21 mouse cellular contexts compared by ENCODE assay signal in the genomic region with DNA sequence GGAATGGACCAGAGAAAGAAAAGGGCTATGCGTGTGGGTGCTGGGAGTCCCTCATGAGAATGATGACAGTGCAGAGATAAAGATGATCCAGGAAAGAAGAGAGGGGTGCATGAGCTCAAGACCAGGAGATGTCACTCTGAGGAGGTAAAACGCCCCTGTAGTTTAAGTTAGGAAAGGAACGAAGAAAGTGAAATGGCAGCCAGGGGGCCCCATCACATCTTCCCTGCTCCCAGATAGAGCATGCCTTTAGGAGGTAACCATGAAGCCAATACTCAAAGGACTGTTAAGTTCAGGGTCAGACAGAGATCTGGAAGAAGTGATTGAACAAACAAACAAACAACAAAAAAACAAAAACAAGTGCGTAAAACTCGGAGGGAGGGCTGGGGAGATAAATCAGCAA. TPM values are rescaled to one million over a fixed set of nuclear protein-coding genes. Genes with fewer than 3 reads are reported as not detected.
DNase-seq lines count a peak whose midpoint lies in the region; ATAC-seq and TF ChIP-seq lines count a peak whose summit lies in the region.
"Had no signal": no experiment of that assay in that cellular context is flagged by ENCODE, and none has a peak within 500 bp of the region (broad histone marks: within the 10 kb centered on the region; RNA-seq: fewer than 3 reads in every experiment).

No protein-coding gene starts in this region.

- intact Hi-C loops in left cerebral cortex, adult 2 months (cut with DNase I), result no loop called here

- H3K27me3 ChIP-seq in hindbrain, postnatal 0 days (ENCODE audit: insufficient read depth, low read length), result no peaks in the 10 kb centered on the region
- H3K27me3 ChIP-seq in hindbrain, embryonic 14.5 days (ENCODE audit: control insufficient read depth, insufficient read depth, low read length), result no peaks in the 10 kb centered on the region
- H3K27me3 ChIP-seq in midbrain, postnatal 0 days (ENCODE audit: insufficient read depth, low read length), result no peaks in the 10 kb centered on the region
- H3K27me3 ChIP-seq in midbrain, embryonic 11.5 days (ENCODE audit: control insufficient read depth, insufficient read depth, low read length), result no peaks in the 10 kb centered on the region
- H3K27me3 ChIP-seq: embryonic facial prominence, embryonic 15.5 days; forebrain, embryonic 15.5 days; hindbrain, embryonic 12.5 days had no signal

- no peak overlapping the region for H3K27ac ChIP-seq in hindbrain, postnatal 0 days
- H3K27ac ChIP-seq in hindbrain, embryonic 14.5 days, result no peak overlapping the region
- no peak overlapping the region for H3K27ac ChIP-seq in left cerebral cortex, adult 2 months
- H3K27ac ChIP-seq in midbrain, postnatal 0 days (ENCODE audit: low read depth, low read length), result no peak overlapping the region
- no peak overlapping the region for H3K27ac ChIP-seq in midbrain, embryonic 11.5 days (ENCODE audit: low read depth, low read length)
- H3K27ac ChIP-seq: embryonic facial prominence, embryonic 15.5 days; forebrain, embryonic 10.5 days; forebrain, embryonic 15.5 days; hindbrain, embryonic 12.5 days had no signal

- no peak for ATAC-seq in hindbrain, postnatal 0 days
- ATAC-seq in hindbrain, embryonic 14.5 days (ENCODE audit: low FRiP score), result no peak
- no peak for ATAC-seq in midbrain, postnatal 0 days (ENCODE audit: low FRiP score)
- no peak for ATAC-seq in midbrain, embryonic 11.5 days (ENCODE audit: low FRiP score)
- ATAC-seq: forebrain, embryonic 15.5 days had no signal

- TF ChIP-seq CTCF in hindbrain, postnatal 0 days (IDR thresholded peaks at IDR 0.05; ENCODE audit: low read depth), result peak; percentile 41
- TF ChIP-seq CTCF in left cerebral cortex, adult 2 months (IDR thresholded peaks at IDR 0.05), result peak; percentile 18
- peak; percentile 55 for TF ChIP-seq CTCF in midbrain, postnatal 0 days (IDR thresholded peaks at IDR 0.05)

- no peaks in the 10 kb centered on the region for H3K36me3 ChIP-seq in hindbrain, postnatal 0 days (ENCODE audit: insufficient read depth, low read length)
- no peaks in the 10 kb centered on the region for H3K36me3 ChIP-seq in hindbrain, embryonic 14.5 days (replicated peaks; ENCODE audit: control insufficient read depth, insufficient read depth)
- no peaks in the 10 kb centered on the region for H3K36me3 ChIP-seq in midbrain, postnatal 0 days (ENCODE audit: insufficient read depth, low read length)
- H3K36me3 ChIP-seq in midbrain, embryonic 11.5 days (ENCODE audit: control insufficient read depth, insufficient read depth, low read length), result no peaks in the 10 kb centered on the region
- H3K36me3 ChIP-seq: embryonic facial prominence, embryonic 15.5 days; forebrain, embryonic 10.5 days; forebrain, embryonic 15.5 days; hindbrain, embryonic 12.5 days had no signal

- H3K9ac ChIP-seq in hindbrain, postnatal 0 days (replicated peaks; ENCODE audit: low read length), result no peak overlapping the region
- H3K9ac ChIP-seq in hindbrain, embryonic 14.5 days, result no peak overlapping the region
- H3K9ac ChIP-seq in midbrain, postnatal 0 days (replicated peaks; ENCODE audit: low read length, poor library complexity, severe bottlenecking), result no peak overlapping the region
- no peak overlapping the region for H3K9ac ChIP-seq in midbrain, embryonic 11.5 days (ENCODE audit: low read length)
- H3K9ac ChIP-seq: embryonic facial prominence, embryonic 15.5 days; forebrain, embryonic 15.5 days; hindbrain, embryonic 12.5 days had no signal

- no peaks in the 10 kb centered on the region for H3K9me3 ChIP-seq in hindbrain, postnatal 0 days (ENCODE audit: low read length)
- no peaks in the 10 kb centered on the region for H3K9me3 ChIP-seq in hindbrain, embryonic 14.5 days (ENCODE audit: control insufficient read depth, low read length)
- H3K9me3 ChIP-seq in midbrain, postnatal 0 days (ENCODE audit: low read length), result no peaks in the 10 kb centered on the region
- no peaks in the 10 kb centered on the region for H3K9me3 ChIP-seq in midbrain, embryonic 11.5 days (ENCODE audit: control insufficient read depth, low read length)
- H3K9me3 ChIP-seq: embryonic facial prominence, embryonic 15.5 days; forebrain, embryonic 10.5 days; forebrain, embryonic 15.5 days; hindbrain, embryonic 12.5 days had no signal

- no peak overlapping the region for H3K4me3 ChIP-seq in hindbrain, postnatal 0 days (ENCODE audit: low read length)
- no peak overlapping the region for H3K4me3 ChIP-seq in hindbrain, embryonic 14.5 days (replicated peaks; ENCODE audit: low read length)
- no peak overlapping the region for H3K4me3 ChIP-seq in left cerebral cortex, adult 2 months
- no peak overlapping the region for H3K4me3 ChIP-seq in midbrain, postnatal 0 days (ENCODE audit: low read depth, low read length)
- no peak overlapping the region for H3K4me3 ChIP-seq in midbrain, embryonic 11.5 days (ENCODE audit: low read depth, low read length)
- H3K4me3 ChIP-seq: embryonic facial prominence, embryonic 15.5 days; erythroblast, embryonic 14.5 days; forebrain, embryonic 10.5 days; forebrain, embryonic 15.5 days; hindbrain, embryonic 12.5 days had no signal

- DNase-seq in hindbrain, postnatal 0 days (ENCODE audit: low spot score), result no peak
- no peak for DNase-seq in hindbrain, embryonic 14.5 days (ENCODE audit: low spot score)
- DNase-seq in left cerebral cortex, adult 2 months (ENCODE audit: extremely low spot score in 1 of 2, low spot score in 2 of 2), result no peak
- no peak for DNase-seq in left cerebral cortex, adult 11 months (ENCODE audit: low spot score)
- no peak for DNase-seq in midbrain, postnatal 0 days (ENCODE audit: low spot score)
- no peak for DNase-seq in midbrain, embryonic 11.5 days (ENCODE audit: low spot score, missing footprints)
- peak; percentile 29 for DNase-seq in NIH3T3 (ENCODE audit: low read depth)
- DNase-seq in ovary, postnatal 36 days (ENCODE audit: low spot score), result no peak
- DNase-seq: adrenal gland, adult 2 months; adrenal gland, postnatal 25 days; cerebellum, adult 18-20 months; cerebellum, adult 9-11 months; embryo, embryonic 11 days; gastrocnemius, postnatal 10 days; heart, postnatal 10 days; heart, postnatal 4 days had no signal

- no peaks in the 10 kb centered on the region for H3K4me1 ChIP-seq in hindbrain, postnatal 0 days (ENCODE audit: insufficient read depth, low read length)
- H3K4me1 ChIP-seq in hindbrain, embryonic 14.5 days (replicated peaks; ENCODE audit: control insufficient read depth, insufficient read depth, low read length), result no peaks in the 10 kb centered on the region
- no peaks in the 10 kb centered on the region for H3K4me1 ChIP-seq in midbrain, postnatal 0 days (ENCODE audit: insufficient read depth, low read length)
- H3K4me1 ChIP-seq in midbrain, embryonic 11.5 days (ENCODE audit: control insufficient read depth, insufficient read depth, low read length), result no peaks in the 10 kb centered on the region
- H3K4me1 ChIP-seq: embryonic facial prominence, embryonic 15.5 days; forebrain, embryonic 15.5 days; hindbrain, embryonic 12.5 days had no signal

- H3K4me2 ChIP-seq in hindbrain, postnatal 0 days (ENCODE audit: low read depth, low read length), result no peak overlapping the region
- H3K4me2 ChIP-seq in hindbrain, embryonic 14.5 days (replicated peaks), result no peak overlapping the region
- no peak overlapping the region for H3K4me2 ChIP-seq in midbrain, postnatal 0 days (ENCODE audit: low read depth, low read length, poor library complexity, severe bottlenecking)
- H3K4me2 ChIP-seq in midbrain, embryonic 11.5 days, result no peak overlapping the region
- H3K4me2 ChIP-seq: embryonic facial prominence, embryonic 15.5 days; forebrain, embryonic 15.5 days; hindbrain, embryonic 12.5 days had no signal

- WGBS in hindbrain, postnatal 0 days, result 65% methylated on average over 5 of the region's 5 CpGs
- 69% methylated on average over 5 of the region's 5 CpGs for WGBS in hindbrain, embryonic 14.5 days
- 70% methylated on average over 5 of the region's 5 CpGs for WGBS in midbrain, postnatal 0 days
- WGBS in midbrain, embryonic 11.5 days, result 69% methylated on average over 5 of the region's 5 CpGs

RNA-seq across cellular contexts. Expression of gene Cacul1, which starts 5.8 kb away (rescaled TPM):
- total RNA-seq in hindbrain, postnatal 0 days (2014; rRNA removed), result 46.0 and 48.8 TPM in 2 replicates
- polyA plus RNA-seq in hindbrain, postnatal 0 days (2015; fragmentation: Nextera tagmentation; extraction: Ambion mirVana), result 14.8 and 14.9 TPM in 2 replicates
- 27.3 and 32.3 TPM in 2 replicates for polyA plus RNA-seq in hindbrain, embryonic 14.5 days (2014; fragmentation: Nextera tagmentation; extraction: Ambion mirVana)
- total RNA-seq in left cerebral cortex, adult 2 months (2021), result 10 to 100 TPM; 53.3 to 53.6 TPM
- 60.6 and 66.3 TPM in 2 replicates for total RNA-seq in midbrain, postnatal 0 days (2014; rRNA removed)
- 12.2 and 14.9 TPM in 2 replicates for polyA plus RNA-seq in midbrain, postnatal 0 days (2015; fragmentation: Nextera tagmentation; extraction: Ambion mirVana)
- 34.6 and 36.5 TPM in 2 replicates for polyA plus RNA-seq in midbrain, embryonic 11.5 days (2014; fragmentation: Nextera tagmentation; extraction: Ambion mirVana)
